Mouse (Mus musculus) liver, adult (tissue): ENCODE measurements around the gene Isyna1.

Source experiments
- GATA4 ChIP-seq: IDR thresholded peaks from 2 replicates; pipeline ENCODE4 v1.6.1; 2014; ENCODE audit warnings: mild to moderate bottlenecking, low read length; ENCODE audit not compliant: insufficient replicate concordance

Gene Isyna1

DNA sequence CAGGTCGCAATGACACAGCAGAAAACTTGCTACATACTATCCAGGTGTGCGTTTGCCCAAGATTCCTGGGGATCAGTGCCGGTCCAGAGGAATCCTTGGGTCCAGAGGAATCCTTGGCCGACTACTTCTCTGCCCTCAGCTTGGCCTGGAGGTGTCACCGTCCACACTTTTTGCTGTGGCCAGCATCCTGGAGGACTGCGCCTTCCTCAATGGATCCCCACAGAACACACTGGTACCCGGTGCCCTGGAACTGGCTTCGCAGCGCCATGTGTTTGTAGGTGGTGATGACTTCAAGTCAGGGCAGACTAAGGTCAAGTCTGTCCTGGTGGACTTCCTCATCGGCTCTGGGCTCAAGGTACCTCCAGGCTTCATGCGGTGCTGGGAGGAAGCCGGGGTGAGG, 1.6 kb downstream of the Isyna1 start:
- TF ChIP-seq GATA4, result no peak

GRCm38 (mm10) chr8:70596216-70596615, 2.0 kb downstream of the Isyna1 start:
- TF ChIP-seq GATA4, result no peak

GRCm38 (mm10) chr8:70596775-70597416, 2.7 kb downstream of the Isyna1 start:
- no peak for TF ChIP-seq GATA4

DNA sequence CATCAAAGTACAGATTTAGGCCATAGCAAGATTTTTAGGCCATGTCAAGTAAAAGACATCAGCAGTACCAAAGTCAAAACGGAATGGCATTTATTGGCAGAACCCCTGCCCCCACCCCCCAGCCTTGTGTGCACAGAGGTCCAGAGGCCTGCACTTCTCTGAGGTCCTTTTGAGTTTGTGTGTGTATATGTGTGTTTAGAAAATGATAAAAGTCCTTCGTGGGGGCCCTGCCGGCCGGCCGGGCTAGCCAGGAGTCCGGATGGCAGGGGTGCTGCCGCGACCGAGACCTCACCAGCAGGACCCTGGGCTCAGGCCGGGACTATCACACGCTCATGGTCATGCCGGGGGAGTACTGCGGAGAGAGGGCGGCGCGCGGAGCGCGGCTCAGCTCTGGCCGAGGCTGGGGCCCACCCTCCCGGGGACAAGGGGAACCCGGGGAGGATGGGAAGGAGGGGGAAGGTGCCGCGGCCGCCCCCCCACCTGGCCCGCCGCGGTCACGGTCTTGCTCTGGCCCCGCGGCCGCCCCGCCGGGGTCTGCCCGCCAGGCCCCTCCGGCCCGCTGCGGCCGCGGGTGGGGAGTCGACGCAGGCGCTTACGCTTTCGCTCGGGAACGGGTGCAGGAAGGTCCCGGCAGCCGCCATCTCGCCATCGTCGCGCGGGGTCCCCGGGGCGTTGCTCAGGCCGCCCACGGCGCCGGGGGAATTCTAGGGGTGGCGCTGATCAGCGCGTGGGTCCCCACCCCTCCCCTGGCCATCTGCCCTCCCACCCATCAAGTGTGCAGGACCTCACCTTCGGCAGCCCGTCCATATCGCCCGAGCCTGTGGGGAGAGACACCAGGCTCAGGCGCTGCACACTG, 3.5 kb downstream of the Isyna1 start:
- TF ChIP-seq GATA4, result no peak

GRCm38 (mm10) chr8:70598283-70598682, 4.1 kb downstream of the Isyna1 start:
- no peak for TF ChIP-seq GATA4

- TF ChIP-seq GATA4, result no peak
Observed at GRCm38 (mm10) chr8:70598722-70599121, 4.5 kb downstream of the Isyna1 start.

DNA sequence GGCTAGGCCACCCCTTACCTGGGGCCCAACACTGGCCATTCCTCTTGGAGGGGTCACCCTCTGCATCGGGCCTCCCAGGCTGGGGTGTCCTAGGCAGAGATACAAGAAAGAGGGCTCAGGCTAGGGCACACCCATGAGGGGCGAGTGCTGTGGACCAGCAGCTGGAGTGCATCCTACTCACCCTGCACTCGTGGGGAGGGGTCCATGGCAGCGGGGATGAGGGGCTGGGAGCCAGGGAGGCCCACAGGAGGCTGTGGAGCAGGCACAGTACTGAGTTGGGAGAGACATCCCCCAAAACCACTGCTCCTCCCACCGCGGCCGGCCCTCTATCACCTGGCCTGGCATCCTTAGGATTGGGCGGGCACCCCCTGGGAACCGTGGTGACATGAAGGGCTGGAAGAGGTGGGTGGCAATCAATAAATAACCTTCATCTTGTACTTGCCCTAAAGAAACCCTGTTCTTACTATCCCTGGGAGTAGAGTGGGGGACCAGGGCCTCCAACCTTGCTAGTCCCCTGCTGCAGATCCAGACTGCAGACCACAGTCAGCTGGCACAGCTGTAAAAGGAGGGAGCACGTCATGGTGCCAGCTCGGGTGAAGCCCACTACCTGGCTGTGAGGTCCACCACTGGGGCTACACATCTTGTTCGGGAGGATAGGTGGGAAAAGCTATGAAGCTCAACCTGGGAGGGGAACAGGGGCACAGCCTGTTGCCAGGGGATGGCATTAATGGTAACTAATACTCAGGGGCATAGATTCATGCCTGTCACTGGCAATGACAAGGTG, 5.5 kb downstream of the Isyna1 start:
- TF ChIP-seq GATA4, result no peak

GRCm38 (mm10) chr8:70600473-70601270, 6.5 kb downstream of the Isyna1 start:
- TF ChIP-seq GATA4, result no peak

- no peak for TF ChIP-seq GATA4
Observed at GRCm38 (mm10) chr8:70601271-70601649, 7.1 kb downstream of the Isyna1 start.

DNA sequence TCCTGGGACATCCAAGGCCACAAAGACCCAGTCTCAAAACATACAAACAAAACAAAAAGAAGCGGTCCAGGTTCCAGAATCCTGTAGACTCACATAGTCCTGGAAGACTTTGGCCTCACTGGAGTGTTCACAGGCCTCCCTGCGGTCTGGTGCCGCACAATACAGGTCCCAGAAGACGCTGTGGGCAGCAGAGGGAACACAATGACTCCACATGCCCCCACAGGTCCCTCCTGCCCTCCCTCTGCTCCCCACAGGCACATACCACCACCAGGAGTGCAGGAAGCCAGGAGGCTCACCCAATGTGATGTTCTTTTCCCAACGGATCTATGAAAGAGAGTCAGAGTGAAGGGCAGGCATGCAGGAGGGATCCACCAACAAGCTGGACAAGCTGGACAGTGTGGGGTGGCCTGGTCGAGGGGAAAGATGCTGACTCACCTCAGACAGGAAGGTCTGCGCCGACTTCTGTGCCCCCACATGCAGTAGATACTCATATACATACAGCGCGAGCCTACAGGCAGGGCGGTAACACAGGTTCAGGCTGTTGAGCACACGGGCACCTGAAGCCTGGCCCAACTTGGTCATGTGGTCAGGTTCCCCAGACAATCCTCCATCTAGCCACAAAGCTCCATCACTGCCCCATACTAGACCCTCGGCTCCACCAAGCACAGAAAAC, 8.1 kb downstream of the Isyna1 start:
- TF ChIP-seq GATA4, result no peak

- TF ChIP-seq GATA4, result no peak
Observed at GRCm38 (mm10) chr8:70604558-70604957, 10.4 kb downstream of the Isyna1 start.

- no peak for TF ChIP-seq GATA4
Observed at GRCm38 (mm10) chr8:70605871-70606779, 12.0 kb downstream of the Isyna1 start.

GRCm38 (mm10) chr8:70606780-70607602, 12.8 kb downstream of the Isyna1 start:
- no peak for TF ChIP-seq GATA4

GRCm38 (mm10) chr8:70607603-70607897, 13.4 kb downstream of the Isyna1 start:
- TF ChIP-seq GATA4, result no peak
